In genomic region chr10:69306205-69306604, GRCm38 (mm10) we compare ENCODE assay signal across 9 mouse cellular contexts. TPM values are rescaled to one million over a fixed set of nuclear protein-coding genes. Genes with fewer than 3 reads are reported as not detected.
DNase-seq lines count a peak whose midpoint lies in the region; ATAC-seq lines count a peak whose summit lies in the region.
"Had no signal": no experiment of that assay in that cellular context is flagged by ENCODE, and none has a peak within 500 bp of the region (broad histone marks: within the 10 kb centered on the region; RNA-seq: fewer than 3 reads in every experiment).

No protein-coding gene starts in this region.

- DNase-seq in adrenal gland, adult (ENCODE audit: inconsistent age in 2 of 2, low spot score in 1 of 2) = peak; percentile 48 to 79
- DNase-seq in adrenal gland, adult 8-10 months = no peak
- peak; percentile 26 for DNase-seq in midbrain, embryonic 10.5 days (ENCODE audit: low spot score)
- DNase-seq in embryo, embryonic 10.5 days (ENCODE audit: low spot score) = peak; percentile 35
- peak; percentile 58 for DNase-seq in kidney, postnatal 14 days
- peak; percentile 68 for DNase-seq in urinary bladder, postnatal 25 days (ENCODE audit: low spot score)

- 68% methylated on average over 14 of the region's 14 CpGs for WGBS in midbrain, embryonic 10.5 days
- WGBS in midbrain, embryonic 13.5 days = 73% methylated on average over 14 of the region's 14 CpGs

- no peaks in the 10 kb centered on the region for H3K9me3 ChIP-seq in midbrain, embryonic 10.5 days (replicated peaks)
- H3K9me3 ChIP-seq in midbrain, embryonic 13.5 days = no peaks in the 10 kb centered on the region
- H3K9me3 ChIP-seq: midbrain, embryonic 12.5 days had no signal

- no peaks in the 10 kb centered on the region for H3K27me3 ChIP-seq in midbrain, embryonic 10.5 days (ENCODE audit: low read depth, poor library complexity, severe bottlenecking)
- no peaks in the 10 kb centered on the region for H3K27me3 ChIP-seq in midbrain, embryonic 13.5 days
- H3K27me3 ChIP-seq: midbrain, embryonic 12.5 days had no signal

- H3K4me2 ChIP-seq in midbrain, embryonic 13.5 days (replicated peaks) = no peak overlapping the region
- H3K4me2 ChIP-seq: midbrain, embryonic 12.5 days had no signal

- H3K36me3 ChIP-seq in midbrain, embryonic 10.5 days = no peaks in the 10 kb centered on the region
- no peaks in the 10 kb centered on the region for H3K36me3 ChIP-seq in midbrain, embryonic 13.5 days
- H3K36me3 ChIP-seq: midbrain, embryonic 12.5 days had no signal

- peaks cover 6% of the 10 kb centered on the region; the same call in 1 of the 2 replicates for H3K4me1 ChIP-seq in midbrain, embryonic 10.5 days
- H3K4me1 ChIP-seq in midbrain, embryonic 13.5 days (replicated peaks) = no peaks in the 10 kb centered on the region
- H3K4me1 ChIP-seq: midbrain, embryonic 12.5 days had no signal

- no peak for ATAC-seq in midbrain, embryonic 13.5 days
- ATAC-seq in megakaryocyte-erythroid progenitor cell, adult 5-6 weeks (replicated peaks; ENCODE audit: low FRiP score, low TSS enrichment, poor library complexity, severe bottlenecking) = peak; percentile 60; the same call in 1 of the 2 replicates

- no peak overlapping the region for H3K4me3 ChIP-seq in midbrain, embryonic 10.5 days
- no peak overlapping the region for H3K4me3 ChIP-seq in midbrain, embryonic 13.5 days (replicated peaks)
- H3K4me3 ChIP-seq: midbrain, embryonic 12.5 days had no signal

- H3K9ac ChIP-seq in midbrain, embryonic 13.5 days (replicated peaks) = no peak overlapping the region
- H3K9ac ChIP-seq: midbrain, embryonic 12.5 days had no signal

- no peak overlapping the region for H3K27ac ChIP-seq in midbrain, embryonic 10.5 days (replicated peaks)
- no peak overlapping the region for H3K27ac ChIP-seq in midbrain, embryonic 13.5 days
- H3K27ac ChIP-seq: midbrain, embryonic 12.5 days had no signal

RNA-seq across cellular contexts. Expression of gene Cdk1, which starts 46.5 kb away (rescaled TPM):
- 1 to 10 TPM; 1.9 to 7.7 (median 2.8) TPM for total RNA-seq in adrenal gland, adult 8-10 months (2022)
- polyA plus RNA-seq in midbrain, embryonic 10.5 days (2016; fragmentation: Nextera tagmentation; extraction: Ambion mirVana) = 440 and 527 TPM in 2 replicates
- 149 and 181 TPM in 2 replicates for polyA plus RNA-seq in midbrain, embryonic 13.5 days (2015; fragmentation: Nextera tagmentation; extraction: Ambion mirVana)
- 106 and 129 TPM in 2 replicates for total RNA-seq in megakaryocyte-erythroid progenitor cell, adult 5-6 weeks (2014; fragmentation: Nextera tagmentation)
- total RNA-seq in megakaryocyte-erythroid progenitor cell, adult 5-6 weeks (2017) = 179 and 199 TPM in 2 replicates

Comparison
In these comparisons a context has a peak if more than half of its experiments do, and no peak if none do; other contexts are left out.
1. RNA of gene Cdk1, which starts 46.5 kb away (total RNA-seq): 106 to 199 TPM in megakaryocyte-erythroid progenitor cell, adult 5-6 weeks; 1.9 to 7.7 TPM in adrenal gland, adult 8-10 months; every median in the first group is over 10 times any median in the second.